Mouse (Mus musculus) midbrain, embryonic 10.5 days (tissue): Measurements from ENCODE around the gene Wapl. TPM values are rescaled to one million over a fixed set of nuclear protein-coding genes. Genes with fewer than 3 reads are reported as not detected.

ENCODE experiments used
- DNase-seq: peaks from one replicate; pipeline ENCODE4 v3.0.0-alpha.2; 2017; ENCODE audit warnings: low spot score
- H3K27ac ChIP-seq: fragments of 300-500 bp; sonication (generic); replicated peaks from 2 replicates; pipeline ENCODE4 v1.5.1; 2016; ENCODE audit warnings: mild to moderate bottlenecking
- H3K27me3 ChIP-seq: fragments of 300-500 bp; sonication (generic); 2 replicates; pipeline ENCODE4 v1.6.1; 2016; ENCODE audit warnings: low read depth, mild to moderate bottlenecking; ENCODE audit not compliant: poor library complexity, severe bottlenecking
- H3K36me3 ChIP-seq: fragments of 300-500 bp; sonication (generic); 2 replicates; pipeline ENCODE4 v1.6.1; 2016; ENCODE audit warnings: mild to moderate bottlenecking, moderate library complexity
- H3K4me1 ChIP-seq: fragments of 300-500 bp; sonication (generic); 2 replicates; pipeline ENCODE4 v1.6.1; 2016
- H3K4me3 ChIP-seq: fragments of 300-500 bp; sonication (generic); 2 replicates; pipeline ENCODE4 v1.5.1; 2016; ENCODE audit warnings: mild to moderate bottlenecking, moderate library complexity
- H3K9me3 ChIP-seq: fragments of 300-500 bp; sonication (generic); replicated peaks from 2 replicates; pipeline ENCODE4 v1.6.1; 2016; ENCODE audit warnings: mild to moderate bottlenecking
- WGBS: fragments of 180-500 bp; shearing (Covaris S2); methylation state at CpG from one replicate; pipeline ENCODE4 v1.1.7; 2016; 5-methylcytosine and 5-hydroxymethylcytosine counted together
- polyA plus RNA-seq: library from polyadenylated mRNA; unstranded; fragments of >200 nt; fragmentation: Nextera tagmentation; extraction: Ambion mirVana; gene quantifications from 2 replicates; pipeline ENCODE4 v1.2.1, GENCODE M21; 2016

The Wapl gene
- polyA plus RNA-seq, result 26.1 and 26.6 TPM in 2 replicates

- under 1% methylated on average over 90 of the region's 90 CpGs for WGBS
These were observed at the start of gene Wapl for GRCm38 (mm10) chr14:34673395-34674228. TSS of gene Wapl (plus strand) at chr14:34673928.

GRCm38 (mm10) chr14:34626824-34627223 lies 46.9 kb upstream of the Wapl start:
- H3K9me3 ChIP-seq, result no peaks in the 10 kb centered on the region
- no peak overlapping the region for H3K4me3 ChIP-seq
- H3K27me3 ChIP-seq, result no peaks in the 10 kb centered on the region
- no peaks in the 10 kb centered on the region for H3K4me1 ChIP-seq
- no peak overlapping the region for H3K27ac ChIP-seq
- 90% methylated on average over 7 of the region's 7 CpGs for WGBS
- H3K36me3 ChIP-seq, result no peaks in the 10 kb centered on the region
- DNase-seq, result no peak

More at GRCm38 (mm10) chr14:34673395-34674228, at the start of gene Wapl:
- DNase-seq, result peak; percentile 95
- Histone ChIP-seq H3K36me3 (peaks cover 18% of the 10 kb centered on the region), H3K9me3 (no peaks in the 10 kb centered on the region), H3K4me1 (peaks cover 20% of the 10 kb centered on the region), H3K27me3 (peaks cover 19% of the 10 kb centered on the region), H3K27ac (peak within 1 kb of the TSS; percentile 98), H3K4me3 (peak within 1 kb of the TSS; percentile 97)

GRCm38 (mm10) chr14:34632722-34633448 lies 40.8 kb upstream of the Wapl start:
- H3K36me3 ChIP-seq, result no peaks in the 10 kb centered on the region
- no peak overlapping the region for H3K4me3 ChIP-seq
- WGBS, result 77% methylated on average over 10 of the region's 10 CpGs
- H3K27me3 ChIP-seq, result no peaks in the 10 kb centered on the region
- no peaks in the 10 kb centered on the region for H3K4me1 ChIP-seq
- no peak overlapping the region for H3K27ac ChIP-seq
- no peaks in the 10 kb centered on the region for H3K9me3 ChIP-seq
- DNase-seq, result no peak

- Histone ChIP-seq H3K36me3 (no peaks in the 10 kb centered on the region), H3K27me3 (no peaks in the 10 kb centered on the region), H3K4me1 (no peaks in the 10 kb centered on the region), H3K4me3 (no peak overlapping the region), H3K9me3 (no peaks in the 10 kb centered on the region), H3K27ac (no peak overlapping the region)
- 52% methylated on average over 7 of the region's 7 CpGs for WGBS
- no peak for DNase-seq
These were observed 38.5 kb upstream of the Wapl start for GRCm38 (mm10) chr14:34635192-34635591.

- Histone ChIP-seq H3K9me3 (no peaks in the 10 kb centered on the region), H3K4me3 (no peak overlapping the region), H3K27me3 (no peaks in the 10 kb centered on the region), H3K4me1 (no peaks in the 10 kb centered on the region), H3K36me3 (no peaks in the 10 kb centered on the region), H3K27ac (no peak overlapping the region)
- WGBS, result 86% methylated on average over 6 of the region's 6 CpGs
- DNase-seq, result no peak
These were observed 38.0 kb upstream of the Wapl start for GRCm38 (mm10) chr14:34635721-34636120.

- Histone ChIP-seq H3K4me3 (no peak overlapping the region), H3K9me3 (no peaks in the 10 kb centered on the region), H3K27ac (no peak overlapping the region), H3K36me3 (no peaks in the 10 kb centered on the region), H3K27me3 (no peaks in the 10 kb centered on the region), H3K4me1 (no peaks in the 10 kb centered on the region)
- 74% methylated on average over 7 of the region's 7 CpGs for WGBS
- DNase-seq, result no peak
These were observed 29.6 kb upstream of the Wapl start for GRCm38 (mm10) chr14:34644140-34644539.

- no peaks in the 10 kb centered on the region for H3K27me3 ChIP-seq
- DNase-seq, result no peak
- H3K9me3 ChIP-seq, result no peaks in the 10 kb centered on the region
- H3K36me3 ChIP-seq, result no peaks in the 10 kb centered on the region
- no peak overlapping the region for H3K27ac ChIP-seq
- 92% methylated on average over 8 of the region's 8 CpGs for WGBS
- no peaks in the 10 kb centered on the region for H3K4me1 ChIP-seq
- no peak overlapping the region for H3K4me3 ChIP-seq
These were observed 25.8 kb upstream of the Wapl start for GRCm38 (mm10) chr14:34647870-34648475.

GRCm38 (mm10) chr14:34657131-34657530 lies 16.6 kb upstream of the Wapl start:
- Histone ChIP-seq H3K36me3 (no peaks in the 10 kb centered on the region), H3K4me3 (no peak overlapping the region), H3K9me3 (no peaks in the 10 kb centered on the region), H3K27ac (no peak overlapping the region), H3K27me3 (peaks cover 37% of the 10 kb centered on the region), H3K4me1 (peaks cover 13% of the 10 kb centered on the region)
- WGBS, result 96% methylated on average over 5 of the region's 5 CpGs
- no peak for DNase-seq

- Histone ChIP-seq H3K9me3 (no peaks in the 10 kb centered on the region), H3K36me3 (no peaks in the 10 kb centered on the region), H3K27me3 (peaks cover 70% of the 10 kb centered on the region), H3K4me3 (no peak overlapping the region), H3K4me1 (peaks cover 20% of the 10 kb centered on the region), H3K27ac (peak overlapping the region; percentile 28; the same call in 1 of the 2 replicates)
- WGBS, result 38% methylated on average over 7 of the region's 7 CpGs
- no peak for DNase-seq
These were observed 13.4 kb upstream of the Wapl start for GRCm38 (mm10) chr14:34660351-34660787.

- H3K27me3 ChIP-seq, result peaks cover 74% of the 10 kb centered on the region
- peak; percentile 39 for DNase-seq
- WGBS, result 7% methylated on average over 22 of the region's 22 CpGs
- H3K4me3 ChIP-seq, result peak overlapping the region; percentile 60
- H3K9me3 ChIP-seq, result no peaks in the 10 kb centered on the region
- H3K4me1 ChIP-seq, result peaks cover 20% of the 10 kb centered on the region
- H3K27ac ChIP-seq, result peak overlapping the region; percentile 57
- no peaks in the 10 kb centered on the region for H3K36me3 ChIP-seq
These were observed 12.7 kb upstream of the Wapl start for GRCm38 (mm10) chr14:34660788-34661591.

GRCm38 (mm10) chr14:34661621-34662477 lies 11.9 kb upstream of the Wapl start:
- peak overlapping the region; percentile 60 for H3K4me3 ChIP-seq
- H3K27ac ChIP-seq, result peak overlapping the region; percentile 57
- no peaks in the 10 kb centered on the region for H3K36me3 ChIP-seq
- WGBS, result under 1% methylated on average over 39 of the region's 39 CpGs
- peak; percentile 61 for DNase-seq
- no peaks in the 10 kb centered on the region for H3K9me3 ChIP-seq
- H3K4me1 ChIP-seq, result peaks cover 20% of the 10 kb centered on the region
- peaks cover 76% of the 10 kb centered on the region for H3K27me3 ChIP-seq
